Mouse (Mus musculus) hindbrain, embryonic 16.5 days (tissue): ENCODE measurements around the gene Tmem53. TPM values are rescaled to one million over a fixed set of nuclear protein-coding genes. Genes with fewer than 3 reads are reported as not detected.
"Not testable (repeated sequence)": the region's sequence is repeated elsewhere in the genome, so short reads cannot be mapped to it uniquely, and the experiment has no call there.

Experiments
- ATAC-seq: fragments of 200-750 bp; cut with Nextera tagmentation; 2 replicates; pipeline ENCODE4 v1.8.0; 2017; ENCODE audit warnings: moderate TSS enrichment, moderate library complexity
- H3K27ac ChIP-seq: fragments of 300-500 bp; sonication (generic); 2 replicates; pipeline ENCODE4 v1.5.1; 2014; ENCODE audit warnings: low read depth, mild to moderate bottlenecking, control low read depth, low read length, moderate library complexity
- H3K27me3 ChIP-seq: fragments of 300-500 bp; sonication (generic); replicated peaks from 2 replicates; pipeline ENCODE4 v1.6.1; 2014; ENCODE audit warnings: low read length; ENCODE audit not compliant: control insufficient read depth, insufficient read depth
- H3K36me3 ChIP-seq: fragments of 300-500 bp; sonication (generic); 2 replicates; pipeline ENCODE4 v1.6.1; 2014; ENCODE audit warnings: mild to moderate bottlenecking, low read length, moderate library complexity, mixed read lengths; ENCODE audit not compliant: control insufficient read depth, insufficient read depth
- H3K4me1 ChIP-seq: fragments of 300-500 bp; sonication (generic); 2 replicates; pipeline ENCODE4 v1.6.1; 2014; ENCODE audit warnings: low read depth, low read length; ENCODE audit not compliant: control insufficient read depth, insufficient read depth
- H3K4me2 ChIP-seq: fragments of 300-500 bp; sonication (generic); 2 replicates; pipeline ENCODE4 v1.6.1; 2014; ENCODE audit warnings: mild to moderate bottlenecking, low read length, control low read depth, moderate library complexity
- H3K4me3 ChIP-seq: fragments of 300-500 bp; sonication (generic); 2 replicates; pipeline ENCODE4 v1.5.1; 2014; ENCODE audit warnings: mild to moderate bottlenecking, low read length, control low read depth, moderate library complexity
- H3K9ac ChIP-seq: fragments of 300-500 bp; sonication (generic); 2 replicates; pipeline ENCODE4 v1.6.1; 2014; ENCODE audit warnings: low read depth, mild to moderate bottlenecking, control low read depth, low read length, moderate library complexity
- H3K9me3 ChIP-seq: fragments of 300-500 bp; sonication (generic); 2 replicates; pipeline ENCODE4 v1.6.1; 2014; ENCODE audit warnings: mild to moderate bottlenecking, low read length, moderate library complexity; ENCODE audit not compliant: control insufficient read depth
- WGBS: fragments of 180-500 bp; shearing (Covaris S2); extraction: QIAGEN DNeasy Blood & Tissue Kit; methylation state at CpG from one replicate; pipeline ENCODE4 v1.1.7; 2014; 5-methylcytosine and 5-hydroxymethylcytosine counted together
- polyA plus RNA-seq: library from polyadenylated mRNA; unstranded; fragments of >200 nt; fragmentation: Nextera tagmentation; extraction: Ambion mirVana; gene quantifications from 2 replicates; pipeline ENCODE4 v1.2.1, GENCODE M21; 2015

Tmem53 gene
- polyA plus RNA-seq, 1 experiment from 2014 or later: 10.3 TPM

DNA sequence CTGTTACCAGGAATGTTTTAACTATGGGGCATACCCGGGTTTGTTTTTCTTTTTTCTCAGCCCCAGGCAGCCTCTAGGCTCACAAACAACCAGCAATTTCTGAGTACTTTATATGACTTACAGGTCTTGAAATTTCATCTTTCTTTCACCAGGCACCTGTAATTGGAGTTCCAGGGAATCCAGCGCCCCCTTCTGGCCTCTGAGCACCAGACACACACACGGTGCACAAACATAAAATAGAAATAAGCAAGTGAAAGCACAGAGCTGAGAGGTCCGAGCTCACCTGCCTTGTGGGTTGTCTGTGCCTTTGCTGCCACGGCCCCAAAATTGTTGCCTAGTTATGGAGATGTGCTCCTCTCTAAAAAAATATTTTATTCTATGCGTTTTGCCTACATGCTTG, 8.2 kb downstream of the Tmem53 start:
- H3K27ac ChIP-seq, H3K4me3 ChIP-seq, H3K36me3 ChIP-seq, H3K9me3 ChIP-seq, H3K4me1 ChIP-seq, H3K4me2 ChIP-seq, ATAC-seq, H3K27me3 ChIP-seq, H3K9ac ChIP-seq: not testable (repeated sequence)
- 74% methylated on average over 6 of the region's 6 CpGs for WGBS

DNA sequence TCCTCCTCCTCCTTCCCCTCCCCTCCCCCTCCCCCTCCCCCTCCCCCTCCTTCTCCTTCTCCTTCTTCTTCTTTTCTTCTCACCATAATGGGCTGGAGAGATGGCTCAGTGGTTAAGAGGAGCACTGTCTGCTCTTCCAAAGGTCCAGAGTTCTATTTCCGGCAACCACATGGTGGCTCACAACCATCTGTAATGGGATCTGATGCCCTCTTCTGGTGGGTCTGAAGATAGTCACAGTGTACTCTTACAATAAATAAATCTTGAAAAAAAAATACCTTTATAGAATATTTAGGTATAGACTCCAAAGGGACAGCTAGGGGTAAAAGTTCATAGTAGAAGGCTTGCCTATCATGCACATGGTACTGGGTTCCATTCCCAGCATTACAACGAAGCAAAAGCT, 9.5 kb downstream of the Tmem53 start:
- no peaks in the 10 kb centered on the region for H3K4me1 ChIP-seq
- no peak overlapping the region for H3K4me2 ChIP-seq
- ATAC-seq: no peak
- H3K36me3 ChIP-seq: no peaks in the 10 kb centered on the region
- H3K9me3 ChIP-seq: no peaks in the 10 kb centered on the region
- no peak overlapping the region for H3K9ac ChIP-seq
- H3K27me3 ChIP-seq: no peaks in the 10 kb centered on the region
- no peak overlapping the region for H3K27ac ChIP-seq
- 79% methylated on average over 2 of the region's 2 CpGs for WGBS
- no peak overlapping the region for H3K4me3 ChIP-seq

DNA sequence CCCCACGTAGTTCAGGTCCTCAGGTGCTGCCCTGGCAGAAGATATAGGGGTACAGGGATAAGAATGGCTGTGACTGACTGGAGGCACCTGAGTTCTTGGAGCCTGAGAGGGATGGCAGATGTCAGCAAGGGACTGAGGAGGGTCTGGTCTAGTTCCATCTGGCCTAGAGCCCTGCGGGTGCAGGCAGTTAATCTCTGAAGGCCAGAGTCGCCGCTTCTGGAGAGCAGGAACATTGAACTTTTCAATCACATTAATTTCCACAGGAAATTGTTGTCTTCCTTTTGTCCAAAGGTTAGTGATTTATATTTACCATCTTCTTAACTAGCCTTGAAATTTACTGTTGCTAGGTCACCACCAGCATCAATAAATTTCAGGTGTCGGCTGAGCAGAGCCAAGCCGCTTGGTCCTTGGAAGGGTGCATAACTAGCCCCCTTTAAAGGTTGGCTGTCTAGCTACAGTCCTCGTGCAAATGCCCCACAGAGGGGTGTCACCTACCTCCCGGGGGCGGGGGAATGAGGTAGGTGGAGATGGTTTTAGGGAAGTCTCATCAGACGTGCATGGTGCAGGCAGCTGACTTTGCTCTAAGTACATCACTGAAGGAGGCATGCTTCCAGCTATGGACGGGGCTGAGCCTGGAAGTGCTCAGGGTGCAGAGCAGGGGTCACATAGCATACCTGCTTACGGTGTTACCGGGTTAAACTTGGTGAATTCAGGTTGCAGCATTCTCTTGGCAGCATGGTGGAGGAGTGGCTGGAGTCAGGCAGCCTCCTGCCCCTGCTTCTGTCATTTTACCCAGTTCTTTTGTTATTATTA, 10.6 kb downstream of the Tmem53 start:
- Histone ChIP-seq H3K4me2 (no peak overlapping the region), H3K36me3 (no peaks in the 10 kb centered on the region), H3K9ac (no peak overlapping the region), H3K4me3 (no peak overlapping the region), H3K9me3 (no peaks in the 10 kb centered on the region), H3K27ac (no peak overlapping the region), H3K27me3 (no peaks in the 10 kb centered on the region), H3K4me1 (no peaks in the 10 kb centered on the region)
- WGBS: 68% methylated on average over 13 of the region's 13 CpGs
- ATAC-seq: peak; percentile 58

DNA sequence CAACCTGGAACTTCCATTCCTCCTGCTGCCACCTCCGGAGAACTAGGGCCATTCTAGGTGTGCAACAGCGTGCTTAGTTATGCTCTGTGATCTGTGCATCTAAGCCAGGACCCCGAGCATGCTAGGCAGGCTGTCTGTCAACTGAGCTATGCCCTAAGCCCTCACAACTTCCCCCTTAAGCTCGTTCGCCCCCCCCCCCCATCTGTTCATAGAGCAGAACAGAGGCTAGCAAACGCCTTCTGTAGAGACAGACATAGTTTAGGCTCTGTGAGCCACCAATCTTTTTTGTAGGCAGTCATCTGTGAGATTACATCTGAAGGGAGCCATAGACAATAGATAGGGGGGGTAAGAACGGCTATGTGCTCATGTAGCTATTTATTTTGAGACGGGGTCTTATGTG, 11.2 kb downstream of the Tmem53 start:
- H3K27me3 ChIP-seq: no peaks in the 10 kb centered on the region
- WGBS: 61% methylated on average over 8 of the region's 8 CpGs
- no peak overlapping the region for H3K27ac ChIP-seq
- no peak overlapping the region for H3K4me3 ChIP-seq
- H3K9ac ChIP-seq: no peak overlapping the region
- ATAC-seq: peak; percentile 34; the same call in 1 of the 2 replicates
- no peaks in the 10 kb centered on the region for H3K9me3 ChIP-seq
- H3K4me1 ChIP-seq: no peaks in the 10 kb centered on the region
- H3K36me3 ChIP-seq: no peaks in the 10 kb centered on the region
- H3K4me2 ChIP-seq: no peak overlapping the region

DNA sequence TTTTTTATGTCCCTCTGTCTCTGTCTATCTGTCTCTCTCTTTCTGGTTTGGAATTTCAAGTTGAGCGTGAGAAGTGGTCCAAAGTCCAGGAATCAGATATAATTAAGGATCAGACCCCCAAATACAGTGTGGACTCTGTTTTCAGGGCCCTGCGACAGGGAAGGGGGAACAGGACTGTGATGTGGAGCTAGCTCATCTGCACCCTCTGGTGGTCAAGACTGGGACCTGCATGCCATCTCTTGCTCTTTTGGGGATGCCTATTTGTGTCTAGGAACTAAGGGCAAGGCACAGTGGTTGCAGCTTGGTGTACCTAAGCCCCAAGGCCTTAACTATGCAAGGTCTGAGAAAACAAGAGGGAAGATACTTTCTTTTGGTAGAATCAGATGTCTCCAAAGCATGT, 15.5 kb downstream of the Tmem53 start:
- Histone ChIP-seq H3K9me3 (no peaks in the 10 kb centered on the region), H3K36me3 (no peaks in the 10 kb centered on the region; the same call in 1 of the 2 replicates), H3K4me1 (no peaks in the 10 kb centered on the region), H3K9ac (no peak overlapping the region), H3K27ac (no peak overlapping the region), H3K4me3 (no peak overlapping the region), H3K4me2 (no peak overlapping the region), H3K27me3 (no peaks in the 10 kb centered on the region; the same call in 1 of the 2 replicates)
- WGBS: 9% methylated on average over 2 of the region's 2 CpGs
- no peak for ATAC-seq

DNA sequence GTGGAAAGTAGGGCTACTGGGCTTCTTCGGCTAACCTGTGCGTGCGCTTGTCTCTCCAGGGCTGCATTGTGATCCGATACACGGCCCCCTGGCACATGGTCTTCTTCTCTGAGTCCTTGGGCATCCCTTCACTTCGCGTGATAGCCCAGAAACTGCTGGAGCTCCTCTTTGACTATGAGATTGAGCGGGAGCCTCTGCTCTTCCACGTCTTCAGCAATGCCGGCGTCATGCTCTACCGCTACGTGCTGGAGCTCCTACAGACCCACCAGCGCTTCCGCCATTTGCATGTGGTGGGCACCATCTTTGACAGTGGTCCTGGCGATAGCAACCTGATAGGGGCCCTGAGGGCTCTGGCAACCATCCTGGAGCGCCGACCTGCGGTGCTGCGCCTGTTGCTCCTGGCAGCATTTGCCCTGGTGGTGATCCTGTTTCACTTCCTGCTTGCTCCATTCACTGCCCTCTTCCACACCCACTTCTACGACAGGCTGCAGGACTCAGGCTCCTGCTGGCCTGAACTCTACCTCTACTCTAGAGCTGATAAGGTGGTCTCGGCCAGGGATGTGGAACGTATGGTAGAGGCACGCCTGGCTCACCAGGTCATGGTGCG, 16.2 kb downstream of the Tmem53 start:
- 90% methylated on average over 25 of the region's 25 CpGs for WGBS
- H3K4me2 ChIP-seq: no peak overlapping the region
- ATAC-seq: no peak
- no peaks in the 10 kb centered on the region; the same call in 1 of the 2 replicates for H3K36me3 ChIP-seq
- no peak overlapping the region for H3K27ac ChIP-seq
- H3K27me3 ChIP-seq: no peaks in the 10 kb centered on the region; the same call in 1 of the 2 replicates
- H3K4me1 ChIP-seq: 0 out of 2 replicates have a peak, but pooled peaks cover 2% of the 10 kb centered on the region
- H3K9ac ChIP-seq: no peak overlapping the region
- H3K4me3 ChIP-seq: no peak overlapping the region
- H3K9me3 ChIP-seq: no peaks in the 10 kb centered on the region

DNA sequence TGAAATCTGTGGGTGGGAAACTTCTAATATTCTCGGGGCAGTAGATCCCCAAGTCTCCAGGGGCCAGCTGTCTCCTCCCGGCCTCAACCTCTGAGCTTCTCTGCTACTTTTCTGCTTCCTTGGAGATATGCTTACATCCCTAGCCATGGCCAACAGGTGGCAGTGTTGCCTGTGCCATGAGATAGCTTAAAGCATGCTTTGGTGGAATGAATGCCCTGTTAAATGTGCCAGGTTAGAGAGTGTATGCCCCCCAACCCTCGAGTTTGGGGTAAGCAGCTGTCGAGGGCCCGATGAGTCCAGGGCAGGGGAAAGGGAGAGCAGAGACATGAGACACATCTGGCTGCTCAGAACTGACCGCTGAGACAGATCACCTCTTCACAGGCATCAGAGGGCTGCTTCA, 18.5 kb downstream of the Tmem53 start:
- Histone ChIP-seq H3K9ac (no peak overlapping the region), H3K36me3 (peaks cover 12% of the 10 kb centered on the region), H3K27ac (no peak overlapping the region), H3K4me2 (no peak overlapping the region), H3K4me3 (no peak overlapping the region), H3K4me1 (0 out of 2 replicates have a peak, but pooled peaks cover 2% of the 10 kb centered on the region), H3K27me3 (no peaks in the 10 kb centered on the region; the same call in 1 of the 2 replicates), H3K9me3 (peaks cover 5% of the 10 kb centered on the region)
- 12% methylated on average over 6 of the region's 6 CpGs for WGBS
- ATAC-seq: peak; percentile 46; the same call in 1 of the 2 replicates

DNA sequence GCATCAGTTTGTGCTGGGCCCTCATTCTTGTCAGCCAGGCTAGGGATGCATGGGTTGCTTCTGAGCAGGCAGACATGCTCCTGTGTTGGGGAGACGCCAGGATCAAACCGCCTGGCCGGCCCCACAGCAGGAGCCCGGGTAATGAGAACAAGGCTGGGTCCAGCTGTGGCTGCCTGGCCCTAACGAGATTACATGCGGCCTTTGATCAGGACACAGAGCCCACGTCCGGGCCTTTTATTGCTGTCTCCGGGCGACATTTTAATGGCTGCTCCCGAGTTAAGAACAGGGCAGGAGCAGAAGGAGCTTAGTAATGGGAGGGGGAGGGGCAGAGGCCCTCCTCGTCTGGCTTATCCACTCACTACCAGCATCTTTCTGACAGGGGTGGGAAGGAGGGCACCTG, 20.7 kb downstream of the Tmem53 start:
- no peak overlapping the region for H3K27ac ChIP-seq
- no peak for ATAC-seq

DNA sequence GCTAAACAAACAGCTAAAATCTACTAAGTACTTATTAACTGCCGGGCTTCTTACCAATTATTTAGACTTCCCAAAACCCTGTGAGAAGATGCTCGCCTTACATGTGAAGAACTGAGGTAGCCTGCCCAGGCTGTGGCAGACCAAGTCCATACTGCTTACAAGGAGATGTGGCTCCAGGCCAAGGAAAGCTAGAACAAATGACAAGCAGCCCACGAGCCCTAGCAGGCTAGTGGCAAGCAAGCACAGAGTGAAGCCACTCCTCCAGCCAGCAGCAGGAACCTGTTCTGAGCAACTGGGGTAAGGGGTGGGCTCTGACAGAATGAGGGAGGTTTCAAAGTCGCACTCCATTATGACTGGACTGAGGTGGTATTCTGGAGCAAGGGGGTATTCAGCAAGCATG, 23.0 kb downstream of the Tmem53 start:
- Histone ChIP-seq H3K27me3 (no peaks in the 10 kb centered on the region), H3K9ac (no peak overlapping the region), H3K9me3 (peaks cover 5% of the 10 kb centered on the region), H3K4me1 (peaks cover 2% of the 10 kb centered on the region; the same call in 1 of the 2 replicates), H3K4me2 (no peak overlapping the region), H3K36me3 (peaks cover 23% of the 10 kb centered on the region), H3K4me3 (no peak overlapping the region), H3K27ac (no peak overlapping the region)
- 90% methylated on average over 4 of the region's 4 CpGs for WGBS
- ATAC-seq: no peak

More for the DNA sequence above, 20.7 kb downstream of the Tmem53 start:
- Histone ChIP-seq H3K9ac (no peak overlapping the region), H3K27me3 (no peaks in the 10 kb centered on the region; the same call in 1 of the 2 replicates), H3K4me2 (no peak overlapping the region), H3K4me1 (peaks cover 2% of the 10 kb centered on the region; the same call in 1 of the 2 replicates), H3K9me3 (peaks cover 5% of the 10 kb centered on the region), H3K4me3 (no peak overlapping the region), H3K36me3 (peaks cover 22% of the 10 kb centered on the region)
- WGBS: 10% methylated on average over 12 of the region's 12 CpGs
